Mouse (Mus musculus) mouse embryonic stem cell (cell line): ENCODE data around the gene Mef2c.

Source experiments
- in situ Hi-C, 2 experiments: fragments of 300-500 bp; cut with MboI; formaldehyde crosslinking; loops; 1 replicate in 1 of 2; 3 replicates in 1 of 2; pipeline ENCODE4 v1.14.3; 2019 to 2020; ENCODE audit warnings: low sequenced_read_pairs in 2 of 2, low pct_unique_long_range_greater_than_20kb in 1 of 2, mixed read lengths in 1 of 2; ENCODE audit not compliant: unreplicated experiment in 1 of 2

The Mef2c gene

DNA sequence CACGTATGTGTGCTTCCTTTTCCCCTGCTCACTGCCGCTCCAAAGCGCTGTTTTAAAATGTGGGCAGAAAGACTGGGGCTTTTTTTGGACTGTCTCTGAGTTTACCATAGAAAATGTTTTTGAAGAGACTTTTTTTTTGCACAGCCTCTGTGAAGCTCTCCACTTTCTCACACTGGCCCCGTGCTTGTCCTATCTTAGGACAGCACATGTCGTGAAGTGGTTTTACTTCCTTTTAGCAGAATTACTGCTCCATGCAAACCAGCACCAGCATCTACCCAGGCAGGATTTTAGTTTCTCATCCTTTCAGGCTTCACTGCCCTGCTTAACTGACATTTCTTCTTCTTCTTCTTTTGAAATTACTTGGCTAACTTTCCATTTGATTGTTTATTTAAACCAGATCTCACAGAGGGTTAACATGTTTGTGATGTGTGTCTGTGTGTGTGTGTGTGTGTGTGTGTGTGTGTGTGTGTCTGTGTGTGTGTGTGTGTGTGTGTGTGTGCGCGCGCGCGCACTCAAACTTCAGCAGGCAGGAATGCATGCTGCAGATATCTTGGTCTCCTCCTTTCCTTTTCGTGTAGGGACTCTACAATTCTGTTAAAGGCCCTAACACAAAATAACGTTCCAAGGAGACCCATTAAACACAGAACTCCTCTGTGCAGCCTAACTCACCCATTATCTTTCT, 146.1 kb downstream of the Mef2c start:
- in situ Hi-C loops: no loop called here

DNA sequence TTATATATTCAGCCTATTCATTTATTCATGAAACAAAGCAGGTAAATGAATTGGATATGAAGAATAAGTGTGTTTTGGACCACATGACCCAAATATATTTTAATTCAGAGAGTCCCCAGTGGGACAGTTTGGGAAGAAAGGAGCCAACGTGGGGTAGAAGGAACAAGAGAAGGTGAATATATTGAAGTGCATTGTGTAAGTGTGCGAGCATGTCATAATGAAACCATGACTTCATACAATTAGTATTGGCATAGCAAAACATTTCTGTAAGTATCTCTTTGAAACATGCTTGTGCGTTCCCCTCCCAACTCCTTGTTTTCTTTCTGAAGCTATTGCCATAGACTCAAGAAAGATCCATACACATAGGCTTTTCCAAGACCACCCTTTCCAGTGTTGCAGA, 147.0 kb downstream of the Mef2c start:
- in situ Hi-C loops: no loop called here

DNA sequence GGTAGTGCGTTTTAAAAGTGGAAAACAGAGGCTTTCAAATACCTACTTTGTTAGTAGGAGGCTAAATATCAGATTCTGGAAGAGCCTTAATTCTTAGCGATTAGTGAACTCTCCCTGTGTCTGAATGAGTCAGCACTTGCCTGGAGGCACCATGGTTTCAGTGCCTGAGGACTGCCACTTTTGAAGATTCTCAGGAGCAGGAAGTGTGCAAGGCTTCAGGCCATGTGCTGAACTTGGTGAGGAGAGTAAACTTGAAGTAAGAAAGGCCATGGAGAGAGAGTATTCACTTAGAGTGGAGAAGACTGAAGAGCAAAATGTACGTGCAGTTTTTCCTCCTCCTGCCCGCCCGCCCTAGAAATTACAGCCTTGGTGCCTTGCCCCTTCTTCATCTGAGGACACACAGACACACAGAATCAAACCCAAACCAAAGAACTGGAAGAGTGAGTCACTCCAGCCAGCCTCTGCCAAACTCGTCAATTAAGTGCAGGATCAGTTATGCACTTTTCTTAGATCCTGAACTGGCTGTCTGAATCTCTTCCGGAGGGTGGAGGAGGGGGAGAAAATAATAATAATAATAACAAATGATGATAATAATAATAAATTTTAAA, 148.2 kb downstream of the Mef2c start:
- in situ Hi-C loops: no loop called here

DNA sequence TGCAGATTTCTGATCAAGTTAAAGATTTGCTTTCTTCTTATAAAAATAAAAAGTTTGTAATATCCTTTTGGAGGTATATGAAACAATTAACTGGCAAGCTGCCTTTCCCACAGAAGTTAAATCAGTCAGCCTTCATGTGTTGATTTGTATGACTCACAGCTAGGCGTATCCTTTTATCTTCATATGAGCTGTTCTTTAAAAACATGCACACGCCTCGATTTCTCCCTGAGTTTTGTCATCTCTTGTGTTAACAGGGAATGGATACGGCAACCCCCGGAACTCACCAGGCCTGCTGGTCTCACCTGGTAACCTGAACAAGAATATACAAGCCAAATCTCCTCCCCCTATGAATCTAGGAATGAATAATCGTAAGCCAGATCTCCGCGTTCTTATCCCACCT, 148.7 kb downstream of the Mef2c start:
- in situ Hi-C loops: no loop called here

DNA sequence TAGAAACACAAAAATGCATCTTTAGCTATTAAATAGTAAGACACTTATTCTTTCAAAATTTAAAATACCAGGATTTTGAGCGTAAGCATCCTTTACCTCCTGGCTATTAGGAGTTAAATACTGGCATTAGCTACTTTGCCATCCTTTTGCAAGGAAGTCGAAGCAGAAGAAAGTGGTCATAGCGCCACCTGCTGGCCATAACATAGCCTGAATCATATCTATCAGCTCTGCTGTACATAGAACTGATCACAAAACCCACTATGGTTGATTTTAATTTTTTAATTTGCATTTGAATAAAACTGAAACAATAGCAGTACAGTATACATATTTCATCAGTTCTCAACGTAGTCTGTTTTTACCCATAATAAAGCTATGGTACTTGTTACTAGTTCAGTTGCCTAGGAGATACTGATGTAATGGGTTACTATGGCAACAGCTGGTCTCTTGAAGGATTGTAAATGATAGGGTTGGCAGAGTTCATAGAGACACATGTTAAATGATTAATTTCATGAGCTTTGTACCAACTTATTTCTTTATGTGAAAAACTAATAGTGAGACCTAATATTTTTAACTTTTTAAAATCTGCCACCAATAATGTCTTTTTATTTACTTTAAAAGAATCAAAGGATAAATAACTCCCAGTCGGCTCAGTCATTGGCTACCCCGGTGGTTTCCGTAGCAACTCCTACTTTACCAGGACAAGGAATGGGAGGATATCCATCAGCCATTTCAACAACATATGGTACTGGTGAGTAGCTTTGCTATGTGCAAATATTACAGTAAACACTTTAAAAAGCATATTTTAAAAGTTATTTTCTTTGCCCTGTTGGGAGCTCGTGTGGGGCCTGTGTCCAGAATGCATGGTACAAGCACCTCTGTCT, 151.3 kb downstream of the Mef2c start:
- in situ Hi-C loops: no loop called here

DNA sequence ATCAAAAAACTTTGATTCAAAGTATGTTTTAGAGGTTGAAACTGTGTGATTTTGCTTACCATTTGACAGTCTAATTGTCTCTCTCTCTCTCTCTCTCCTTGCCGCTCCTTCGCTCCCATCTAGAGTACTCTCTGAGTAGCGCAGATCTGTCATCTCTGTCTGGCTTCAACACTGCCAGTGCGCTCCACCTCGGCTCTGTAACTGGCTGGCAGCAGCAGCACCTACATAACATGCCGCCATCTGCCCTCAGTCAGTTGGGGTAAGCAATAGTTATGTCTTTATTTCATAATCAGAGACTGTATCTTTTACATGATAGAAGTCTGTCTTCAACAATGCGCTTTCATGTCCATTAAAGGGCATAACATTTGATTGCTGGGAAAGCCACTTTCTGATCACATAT, 152.3 kb downstream of the Mef2c start:
- in situ Hi-C loops: no loop called here

DNA sequence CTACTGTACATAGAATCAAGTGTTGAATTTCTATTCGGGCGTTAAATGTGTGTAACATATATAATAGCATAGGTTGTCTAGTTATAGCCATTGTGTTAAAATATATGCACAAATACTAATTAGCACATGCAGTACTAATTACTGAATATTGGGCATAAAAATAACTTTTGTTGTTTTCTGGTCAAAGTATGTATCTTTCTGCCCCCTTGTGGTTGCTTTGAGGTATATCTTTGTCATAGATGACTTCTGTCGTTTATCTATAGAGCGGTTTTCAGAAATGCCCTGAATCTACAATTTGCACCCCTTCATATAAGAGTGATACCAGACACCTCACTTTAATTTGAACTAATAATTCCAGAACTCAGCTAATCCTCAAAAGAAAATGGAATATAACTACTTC, 152.9 kb downstream of the Mef2c start:
- in situ Hi-C loops: no loop called here

DNA sequence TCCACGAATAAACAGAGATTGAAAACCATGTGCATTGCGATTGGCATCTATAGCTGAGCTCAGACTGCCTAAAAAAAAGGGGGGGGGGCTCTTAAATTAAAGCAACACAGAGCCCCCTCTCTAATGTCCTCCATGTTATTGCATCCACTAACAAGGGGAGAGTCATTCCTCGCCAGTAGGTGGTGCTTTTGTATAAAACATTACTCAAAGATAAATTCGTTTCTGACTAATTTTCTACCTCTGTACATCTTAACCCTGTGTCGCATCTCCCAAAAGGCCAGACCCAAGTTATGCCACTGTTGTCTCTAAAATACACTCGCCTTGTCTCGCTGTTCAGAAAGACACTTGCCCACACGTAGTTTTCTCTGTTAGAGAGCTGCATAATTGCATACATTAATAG, 156.9 kb downstream of the Mef2c start:
- in situ Hi-C loops: no loop called here

DNA sequence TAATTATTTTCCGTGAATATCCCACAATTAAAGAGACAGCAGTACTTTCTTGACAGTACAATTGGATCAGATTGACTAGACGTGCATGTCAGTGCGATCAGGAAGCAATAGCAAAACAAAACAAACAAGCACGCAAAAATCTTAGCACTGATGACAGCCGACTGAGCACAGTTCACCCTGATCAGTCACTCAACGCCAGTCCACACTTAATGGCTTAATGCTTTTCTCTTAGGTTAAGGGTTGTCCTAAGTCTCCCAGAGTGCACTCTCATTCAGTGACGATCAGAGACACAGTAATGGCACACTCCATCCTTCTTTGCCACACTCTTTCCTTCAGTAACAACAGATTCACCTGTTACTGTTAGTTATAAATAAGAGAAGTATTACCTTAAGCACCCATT, 157.3 kb downstream of the Mef2c start:
- in situ Hi-C loops: no loop called here

DNA sequence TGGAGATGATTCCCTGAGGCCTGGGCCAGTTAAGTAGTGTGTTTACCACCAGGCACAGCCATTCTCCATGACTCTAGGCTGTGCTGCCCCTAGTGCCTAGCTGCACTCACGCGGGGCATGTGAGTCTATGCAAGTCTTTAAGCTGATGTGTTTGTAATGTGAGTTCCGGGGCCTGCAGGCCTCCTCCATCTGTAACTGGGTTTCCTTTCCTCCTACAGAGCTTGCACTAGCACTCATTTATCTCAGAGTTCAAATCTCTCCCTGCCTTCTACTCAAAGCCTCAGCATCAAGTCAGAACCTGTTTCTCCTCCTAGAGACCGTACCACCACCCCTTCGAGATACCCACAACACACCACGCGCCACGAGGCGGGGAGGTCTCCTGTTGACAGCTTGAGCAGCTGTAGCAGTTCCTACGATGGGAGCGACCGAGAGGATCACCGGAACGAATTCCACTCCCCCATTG, 158.3 kb downstream of the Mef2c start:
- in situ Hi-C loops: no loop called here

DNA sequence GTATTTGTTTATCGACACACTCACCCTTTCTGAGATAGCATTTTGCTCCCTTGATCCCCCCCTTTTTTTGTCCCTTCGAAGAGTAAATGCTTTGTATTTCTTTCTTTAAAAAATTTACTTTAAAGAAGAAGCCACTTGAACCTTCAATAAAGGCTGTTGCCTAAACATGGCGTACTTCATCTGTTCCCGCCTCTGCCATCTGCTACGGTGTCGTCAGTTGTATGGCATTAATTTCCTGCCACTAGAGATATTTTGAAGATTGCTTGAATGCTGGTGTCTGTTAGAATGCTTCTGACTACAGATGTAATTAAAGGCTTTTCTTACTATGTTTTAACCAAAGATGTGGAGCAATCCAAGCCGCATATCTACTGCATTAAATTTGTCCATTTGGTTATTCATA, 162.3 kb downstream of the Mef2c start:
- in situ Hi-C loops: no loop called here

DNA sequence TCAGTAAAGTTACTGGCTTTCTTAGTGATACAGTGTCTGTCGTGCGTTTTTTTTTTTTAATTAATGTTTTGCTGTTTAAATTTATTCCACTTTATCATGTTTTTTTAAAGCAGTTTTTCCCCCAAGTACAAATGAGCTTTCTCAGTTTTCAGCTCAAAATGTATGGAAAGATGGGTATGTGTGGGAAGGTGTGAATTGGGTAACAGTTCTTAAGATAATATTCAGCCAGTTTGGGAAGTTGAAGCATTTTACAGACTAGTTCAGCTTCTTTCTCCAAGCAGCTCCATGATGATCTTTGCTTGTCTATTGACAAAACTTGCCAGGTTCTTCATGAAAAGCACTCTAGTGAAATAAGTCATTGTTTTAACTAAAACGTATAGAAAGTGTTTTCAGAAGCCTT, 163.2 kb downstream of the Mef2c start:
- in situ Hi-C loops: no loop called here

DNA sequence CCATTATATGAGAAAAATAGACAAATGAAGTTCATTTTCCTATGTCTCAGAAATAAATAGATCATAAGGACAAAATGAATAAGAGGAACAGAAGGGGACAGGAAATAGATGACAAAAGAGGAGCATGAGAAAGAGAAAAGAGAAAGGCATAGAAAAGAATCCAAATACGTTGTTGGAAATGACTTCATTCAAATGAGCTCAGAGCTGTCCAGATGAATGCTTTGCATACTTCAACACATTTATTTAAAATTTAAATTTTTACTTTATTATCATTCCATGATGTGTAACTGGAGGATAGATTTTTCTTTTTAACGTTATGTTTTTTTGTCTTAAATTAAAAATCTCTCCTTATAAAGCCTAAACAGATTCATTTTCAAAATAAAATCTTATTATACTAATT, 203.8 kb downstream of the Mef2c start:
- in situ Hi-C loops: loop anchor here (25.0 kb wide), 1 partner anchor 1055 kb away; no protein-coding TSS in a partner anchor

DNA sequence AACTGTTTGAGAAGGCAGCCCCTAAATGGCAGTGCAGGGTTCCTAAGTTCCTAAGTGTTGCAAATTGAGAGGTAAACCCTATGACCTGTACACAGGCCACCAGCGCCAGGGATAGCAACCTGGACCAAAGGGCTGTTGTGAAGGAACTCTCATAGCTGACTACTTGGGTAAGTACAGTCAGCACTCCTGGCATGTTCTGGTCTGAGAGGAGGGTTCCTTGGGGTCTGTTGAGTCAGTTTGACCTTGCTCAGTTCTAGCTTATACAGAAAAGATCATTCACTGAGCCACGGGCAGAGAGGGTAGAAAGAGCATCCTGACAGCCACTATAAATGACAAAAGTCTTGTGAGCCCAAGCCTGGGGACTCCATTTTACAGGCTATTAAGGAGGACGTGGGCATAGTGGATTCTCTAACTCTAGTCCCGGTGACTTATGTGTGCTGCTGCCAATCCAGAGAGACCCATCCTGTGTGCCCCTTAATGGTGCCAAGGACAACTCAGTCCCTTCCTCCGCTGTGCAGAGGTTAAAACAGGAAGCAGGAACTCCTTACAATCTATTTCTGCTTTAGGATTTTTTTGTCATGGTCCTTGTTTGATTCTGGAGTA, 209.0 kb downstream of the Mef2c start:
- in situ Hi-C loops: loop anchor here (25.0 kb wide), 1 partner anchor 1049 kb away; no protein-coding TSS in a partner anchor

DNA sequence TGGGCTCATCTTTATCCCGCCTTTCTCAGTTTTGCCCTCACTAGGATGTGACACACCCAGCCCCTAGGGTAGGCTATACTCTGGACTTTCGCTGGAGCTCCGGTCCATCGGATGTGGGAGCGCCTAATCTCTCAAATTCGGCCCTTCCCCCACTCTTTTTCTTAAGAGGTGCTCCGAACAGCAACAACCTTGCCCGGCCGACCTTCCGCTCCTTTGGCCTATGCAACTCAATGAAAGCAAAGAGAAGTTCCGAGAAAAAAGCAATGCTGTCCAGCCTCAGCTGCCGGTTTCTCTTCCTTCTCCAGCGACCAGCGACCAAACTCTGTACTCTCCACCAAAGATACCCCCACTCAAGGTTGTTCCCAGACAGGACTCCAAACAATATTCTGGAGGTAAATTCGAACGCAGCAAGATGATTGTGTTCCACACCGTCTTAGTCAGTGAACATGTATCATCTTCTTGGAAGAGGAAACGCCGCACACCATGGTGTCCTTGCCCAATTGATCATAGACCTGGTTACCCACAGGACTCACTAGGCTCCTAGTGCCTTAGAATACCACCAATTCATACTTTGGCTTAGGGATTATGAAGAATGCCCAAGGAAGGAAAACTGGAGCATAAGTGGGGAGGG, 209.9 kb downstream of the Mef2c start:
- in situ Hi-C loops: loop anchor here (25.0 kb wide), 1 partner anchor 1049 kb away; no protein-coding TSS in a partner anchor

DNA sequence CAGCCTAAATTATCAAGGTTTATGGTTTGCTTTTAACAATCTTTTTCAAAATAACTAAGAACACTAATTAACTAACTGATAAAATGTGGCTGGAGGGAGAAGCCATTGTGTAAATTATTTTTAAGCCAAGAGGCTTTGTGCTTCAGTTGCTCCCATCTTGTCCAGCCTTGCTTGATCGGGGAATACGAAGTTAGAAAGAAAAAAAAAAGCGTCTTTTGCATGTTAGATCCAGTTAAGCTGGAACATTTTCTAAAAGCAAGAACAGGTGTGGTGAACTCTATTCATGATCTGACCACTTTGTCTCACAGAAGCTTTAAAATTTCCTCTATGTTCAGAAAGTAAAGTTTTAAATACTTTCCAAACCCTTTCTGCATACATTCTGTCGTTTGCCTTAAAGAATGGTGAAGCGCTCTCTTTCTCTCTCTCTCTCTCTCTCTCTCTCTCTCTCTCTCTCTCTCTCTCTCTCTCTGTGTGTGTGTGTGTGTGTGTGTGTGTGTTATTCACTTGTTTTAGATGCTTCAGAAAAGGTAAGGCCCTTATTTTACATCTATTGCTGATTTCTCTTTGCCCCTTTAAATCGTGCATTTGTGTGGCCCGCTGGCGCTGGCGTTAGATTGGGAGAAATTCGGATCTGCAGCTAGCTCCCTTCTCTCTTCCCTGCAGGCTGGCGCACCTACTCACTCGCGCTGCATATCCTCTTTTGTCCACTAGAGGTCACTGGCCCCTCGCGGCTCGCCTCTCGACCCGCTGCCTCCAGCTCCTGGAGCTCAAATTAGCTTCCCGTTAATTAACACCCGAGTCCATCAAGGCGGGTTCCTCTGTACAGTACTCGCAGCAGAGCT, 210.9 kb downstream of the Mef2c start:
- in situ Hi-C loops: loop anchor here (25.0 kb wide), 1 partner anchor 1048 kb away; no protein-coding TSS in a partner anchor

DNA sequence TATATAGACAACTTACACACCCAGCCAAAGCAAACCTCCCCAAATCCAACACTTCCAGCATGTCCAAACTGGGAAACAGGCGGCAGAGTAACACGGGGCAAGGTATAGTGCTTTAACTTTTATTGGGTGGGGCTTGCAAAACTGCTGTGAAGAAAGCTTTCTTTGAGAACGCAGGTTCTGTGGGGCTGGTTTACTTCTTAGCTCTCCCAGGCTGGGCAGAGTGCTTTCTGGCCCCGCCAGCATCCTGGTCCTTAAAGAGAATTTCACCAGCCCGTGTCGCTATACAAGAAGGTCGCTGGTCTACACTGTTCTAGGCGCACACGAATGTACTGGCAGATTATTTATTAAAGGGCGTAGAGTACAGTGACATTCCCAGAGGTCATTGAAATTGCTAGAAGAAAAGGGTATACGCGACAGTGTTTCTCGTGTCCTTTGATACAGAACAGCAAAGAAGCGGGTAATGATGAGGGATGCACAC, 211.5 kb downstream of the Mef2c start:
- in situ Hi-C loops: loop anchor here (25.0 kb wide), 1 partner anchor 1047 kb away; no protein-coding TSS in a partner anchor
